Mouse (Mus musculus) CD8-positive naive resting alpha-beta T cell, adult 2 months (primary cell): ENCODE results near the gene Pigu.

Experiments
- DNase-seq, 2 experiments: peaks; one replicate each; pipeline ENCODE4 v3.0.0; 2022; ENCODE audit warnings: low read depth in 2 of 2, low spot score in 2 of 2

Pigu gene

DNA sequence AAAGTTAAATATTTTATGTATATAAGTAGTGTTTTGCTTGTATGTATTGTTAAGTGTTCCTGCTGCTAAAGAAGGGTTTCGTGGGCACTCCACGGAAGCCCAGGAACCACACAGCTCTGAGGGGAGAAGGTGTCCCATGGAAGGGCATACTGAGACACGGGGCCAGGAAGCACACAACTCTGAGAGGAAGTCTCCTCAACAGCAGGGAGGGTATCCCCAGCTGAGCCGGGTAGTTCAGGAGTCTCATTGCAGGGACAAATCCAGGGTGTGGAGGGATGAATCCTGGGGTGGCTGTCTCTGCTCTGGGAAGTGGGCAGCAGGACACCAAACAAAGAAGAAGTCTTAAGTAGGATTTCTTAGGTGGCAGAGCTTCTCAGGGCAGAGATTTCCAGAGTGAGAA is 120.0 kb downstream of the Pigu start:
- DNase-seq = no peak

DNA sequence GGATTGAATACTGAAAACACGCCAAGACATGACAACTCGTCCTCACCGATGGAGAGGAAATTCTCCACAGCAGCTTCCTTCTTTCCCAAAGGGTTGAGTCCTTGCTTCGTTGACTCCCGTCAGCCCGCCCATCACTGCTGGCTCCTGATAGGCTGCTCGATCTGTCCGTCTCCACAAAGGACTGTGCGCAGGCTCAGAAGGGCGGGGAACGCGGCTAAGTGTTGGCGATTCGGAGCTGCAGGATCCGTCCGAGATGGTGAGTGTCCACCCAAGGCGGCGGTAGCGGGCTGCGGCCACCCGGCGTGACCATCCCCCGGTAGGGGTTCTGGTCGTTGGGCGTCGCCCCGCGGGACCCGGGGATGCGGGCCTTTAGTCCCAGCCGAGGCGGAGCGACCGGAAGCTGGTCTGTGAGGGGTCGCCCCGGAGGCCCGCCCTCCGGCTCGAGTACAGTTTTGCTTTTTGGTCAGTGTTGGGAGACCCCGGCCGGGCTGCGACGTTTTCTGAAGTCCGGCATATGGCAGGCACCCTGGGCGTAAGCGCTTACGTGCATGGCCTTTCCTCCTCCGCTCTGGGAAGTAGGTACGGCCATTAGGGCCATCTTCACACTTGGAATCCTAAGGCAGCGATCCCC is 120.8 kb downstream of the Pigu start, which contains the start of gene Dynlrb1:
Gene Dynlrb1, plus strand, starts transcription at position 172 of the 631 bp plus-strand sequence.
- DNase-seq = peak; percentile 85 to 95

DNA sequence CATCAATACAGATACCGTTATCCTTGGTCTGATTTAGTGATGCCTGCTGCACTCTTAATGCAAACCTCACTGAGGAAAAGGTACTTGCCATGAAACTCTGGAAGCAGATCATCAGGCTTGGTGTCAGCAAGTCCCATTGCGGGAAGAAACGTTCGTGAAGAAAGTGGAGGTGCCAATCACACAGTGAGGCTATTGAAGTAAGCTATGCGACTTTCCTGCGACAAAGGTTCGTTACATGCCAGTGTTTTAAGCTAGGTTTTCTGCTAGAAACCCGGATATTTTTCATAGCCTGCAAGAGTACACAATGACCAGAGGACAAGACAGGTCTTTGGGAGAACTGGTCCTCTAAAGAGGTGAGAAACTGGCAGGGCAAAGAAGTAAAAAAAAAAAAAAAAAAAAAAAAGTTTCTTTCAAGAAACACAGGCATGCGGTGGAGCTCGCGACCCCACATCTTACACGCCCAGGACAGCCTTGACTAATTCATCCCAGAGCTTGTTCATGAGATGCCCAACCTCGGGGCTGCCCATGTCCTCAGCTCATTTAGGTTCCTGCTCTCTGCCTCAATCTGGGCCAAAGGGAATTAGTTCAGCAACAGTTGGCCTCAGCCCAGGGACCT is 121.4 kb downstream of the Pigu start:
- no peak for DNase-seq
